15 mouse cellular contexts compared by ENCODE assay signal in genomic region chr12:112578296-112579090, GRCm38 (mm10). TPM values are rescaled to one million over a fixed set of nuclear protein-coding genes. Genes with fewer than 3 reads are reported as not detected.
DNase-seq lines count a peak whose midpoint lies in the region; ATAC-seq and TF ChIP-seq lines count a peak whose summit lies in the region.
"Had no signal": no experiment of that assay in that cellular context is flagged by ENCODE, and none has a peak within 500 bp of the region (broad histone marks: within the 10 kb centered on the region; RNA-seq: fewer than 3 reads in every experiment).

No protein-coding gene starts in this region.

- DNase-seq in embryonic facial prominence, embryonic 14.5 days (ENCODE audit: low spot score) = peak; percentile 56
- no peak for DNase-seq in embryonic facial prominence, embryonic 10.5 days (ENCODE audit: low spot score)
- no peak for DNase-seq in kidney, postnatal 0 days (ENCODE audit: low spot score)
- no peak for DNase-seq in kidney, adult 8-10 months
- peak; percentile 92 for DNase-seq in NIH3T3 (ENCODE audit: low read depth)
- DNase-seq in layer of hippocampus, adult 9-10 months (ENCODE audit: low spot score) = no peak
- DNase-seq: gastrocnemius, postnatal 36 days; kidney, adult 9 months; spleen, adult 18-20 months; thymus, adult 2 months had no signal

- no peak overlapping the region for H3K4me3 ChIP-seq in embryonic facial prominence, embryonic 14.5 days (ENCODE audit: low read depth, low read length)
- no peak overlapping the region for H3K4me3 ChIP-seq in embryonic facial prominence, embryonic 10.5 days
- H3K4me3 ChIP-seq in kidney, postnatal 0 days (replicated peaks; ENCODE audit: low read depth, low read length) = no peak overlapping the region
- H3K4me3 ChIP-seq in liver, embryonic 12.5 days = no peak overlapping the region
- H3K4me3 ChIP-seq: forebrain, embryonic 12.5 days; hindbrain, embryonic 12.5 days had no signal

- no peak for ATAC-seq in embryonic facial prominence, embryonic 14.5 days (ENCODE audit: low read depth)
- 0 out of 2 replicates have a peak, but pooled peaks have one; percentile 23 for ATAC-seq in kidney, postnatal 0 days (replicated peaks; ENCODE audit: low FRiP score, low read depth)
- ATAC-seq in megakaryocyte progenitor cell, adult 5-6 weeks (replicated peaks; ENCODE audit: poor library complexity) = peak; percentile 32
- ATAC-seq in liver, embryonic 12.5 days = no peak

- 72% methylated on average over 6 of the region's 6 CpGs for WGBS in embryonic facial prominence, embryonic 14.5 days
- 76% methylated on average over 6 of the region's 6 CpGs for WGBS in embryonic facial prominence, embryonic 10.5 days
- WGBS in kidney, postnatal 0 days = 67% methylated on average over 6 of the region's 6 CpGs
- 58% methylated on average over 6 of the region's 6 CpGs for WGBS in liver, embryonic 12.5 days (ENCODE audit: insufficient replicate concordance)

- H3K9me3 ChIP-seq in embryonic facial prominence, embryonic 14.5 days (ENCODE audit: control insufficient read depth, low read length) = no peaks in the 10 kb centered on the region; the same call in 1 of the 2 replicates
- no peaks in the 10 kb centered on the region for H3K9me3 ChIP-seq in embryonic facial prominence, embryonic 10.5 days
- no peaks in the 10 kb centered on the region for H3K9me3 ChIP-seq in kidney, postnatal 0 days (replicated peaks; ENCODE audit: low read length)
- H3K9me3 ChIP-seq in liver, embryonic 12.5 days (replicated peaks) = no peaks in the 10 kb centered on the region
- H3K9me3 ChIP-seq: forebrain, embryonic 12.5 days; hindbrain, embryonic 12.5 days had no signal

- H3K36me3 ChIP-seq in embryonic facial prominence, embryonic 14.5 days (ENCODE audit: control insufficient read depth, insufficient read depth, low read length) = no peaks in the 10 kb centered on the region
- no peaks in the 10 kb centered on the region for H3K36me3 ChIP-seq in embryonic facial prominence, embryonic 10.5 days (replicated peaks)
- no peaks in the 10 kb centered on the region for H3K36me3 ChIP-seq in kidney, postnatal 0 days (ENCODE audit: insufficient read depth, low read length)
- no peaks in the 10 kb centered on the region for H3K36me3 ChIP-seq in liver, embryonic 12.5 days
- H3K36me3 ChIP-seq: forebrain, embryonic 12.5 days; hindbrain, embryonic 12.5 days had no signal

- no peaks in the 10 kb centered on the region for H3K27me3 ChIP-seq in embryonic facial prominence, embryonic 14.5 days (replicated peaks; ENCODE audit: control insufficient read depth, insufficient read depth, low read length)
- peaks cover 3% of the 10 kb centered on the region; the same call in 1 of the 2 replicates for H3K27me3 ChIP-seq in embryonic facial prominence, embryonic 10.5 days (replicated peaks; ENCODE audit: low read depth, poor library complexity, severe bottlenecking)
- no peaks in the 10 kb centered on the region for H3K27me3 ChIP-seq in kidney, postnatal 0 days (ENCODE audit: insufficient read depth, low read length)
- 0 out of 2 replicates have a peak, but pooled peaks cover 5% of the 10 kb centered on the region for H3K27me3 ChIP-seq in liver, embryonic 12.5 days (replicated peaks)
- H3K27me3 ChIP-seq: hindbrain, embryonic 12.5 days had no signal

- H3K9ac ChIP-seq in embryonic facial prominence, embryonic 14.5 days (ENCODE audit: low read depth, low read length) = no peak overlapping the region
- H3K9ac ChIP-seq in kidney, postnatal 0 days (ENCODE audit: low read depth, low read length) = no peak overlapping the region
- H3K9ac ChIP-seq in liver, embryonic 12.5 days = no peak overlapping the region
- H3K9ac ChIP-seq: forebrain, embryonic 12.5 days; hindbrain, embryonic 12.5 days had no signal

- no peak overlapping the region for H3K4me2 ChIP-seq in embryonic facial prominence, embryonic 14.5 days (ENCODE audit: low read depth, low read length)
- no peak overlapping the region for H3K4me2 ChIP-seq in kidney, postnatal 0 days (ENCODE audit: low read length)
- no peak overlapping the region for H3K4me2 ChIP-seq in liver, embryonic 12.5 days
- H3K4me2 ChIP-seq: forebrain, embryonic 12.5 days; hindbrain, embryonic 12.5 days; liver, embryonic 11.5 days had no signal

- peaks cover 21% of the 10 kb centered on the region for H3K4me1 ChIP-seq in embryonic facial prominence, embryonic 14.5 days (ENCODE audit: control insufficient read depth, insufficient read depth, low read length)
- peaks cover 33% of the 10 kb centered on the region for H3K4me1 ChIP-seq in embryonic facial prominence, embryonic 10.5 days
- peaks cover 22% of the 10 kb centered on the region for H3K4me1 ChIP-seq in kidney, postnatal 0 days (replicated peaks; ENCODE audit: insufficient read depth, low read length)
- H3K4me1 ChIP-seq in liver, embryonic 12.5 days = peaks cover 44% of the 10 kb centered on the region

- no peak overlapping the region for H3K27ac ChIP-seq in embryonic facial prominence, embryonic 14.5 days (replicated peaks; ENCODE audit: low read depth, low read length)
- H3K27ac ChIP-seq in embryonic facial prominence, embryonic 10.5 days (replicated peaks) = no peak overlapping the region
- H3K27ac ChIP-seq in kidney, postnatal 0 days = peak overlapping the region; percentile 47
- H3K27ac ChIP-seq in liver, embryonic 12.5 days = no peak overlapping the region
- H3K27ac ChIP-seq: forebrain, embryonic 12.5 days; hindbrain, embryonic 12.5 days had no signal

- TF ChIP-seq CTCF in kidney, postnatal 0 days (IDR thresholded peaks at IDR 0.05; ENCODE audit: low read depth) = no peak

RNA-seq across cellular contexts. Expression of gene Inf2, which starts 10.1 kb away (rescaled TPM):
- polyA plus RNA-seq in embryonic facial prominence, embryonic 14.5 days (2014; fragmentation: Nextera tagmentation; extraction: Ambion mirVana) = 6.4 and 8.1 TPM in 2 replicates
- polyA plus RNA-seq in embryonic facial prominence, embryonic 10.5 days (2016; fragmentation: Nextera tagmentation; extraction: Ambion mirVana) = 1.5 and 1.7 TPM in 2 replicates
- 2.5 and 3.8 TPM in 2 replicates for polyA plus RNA-seq in kidney, postnatal 0 days (2015; fragmentation: Nextera tagmentation; extraction: Ambion mirVana)
- 11.0 and 13.6 TPM in 2 replicates for total RNA-seq in megakaryocyte progenitor cell, adult 5-6 weeks (2015)
- 4.8 and 7.1 TPM in 2 replicates for total RNA-seq in megakaryocyte progenitor cell, adult 5-6 weeks (2017)
- polyA plus RNA-seq in liver, embryonic 12.5 days (2016; fragmentation: Nextera tagmentation; extraction: Ambion mirVana) = 2.2 and 2.7 TPM in 2 replicates

RNA-seq across cellular contexts. Expression of gene Adssl1, which starts 41.4 kb away (rescaled TPM):
- 23.2 and 26.5 TPM in 2 replicates for polyA plus RNA-seq in embryonic facial prominence, embryonic 14.5 days (2014; fragmentation: Nextera tagmentation; extraction: Ambion mirVana)
- polyA plus RNA-seq in embryonic facial prominence, embryonic 10.5 days (2016; fragmentation: Nextera tagmentation; extraction: Ambion mirVana) = 4.0 and 4.3 TPM in 2 replicates
- polyA plus RNA-seq in kidney, postnatal 0 days (2015; fragmentation: Nextera tagmentation; extraction: Ambion mirVana) = 13.4 and 14.5 TPM in 2 replicates
- 113 and 131 TPM in 2 replicates for total RNA-seq in megakaryocyte progenitor cell, adult 5-6 weeks (2015)
- 113 and 126 TPM in 2 replicates for total RNA-seq in megakaryocyte progenitor cell, adult 5-6 weeks (2017)
- 5.2 and 5.6 TPM in 2 replicates for polyA plus RNA-seq in liver, embryonic 12.5 days (2016; fragmentation: Nextera tagmentation; extraction: Ambion mirVana)

Comparison
In these comparisons a context has a peak if more than half of its experiments do, and no peak if none do; other contexts are left out.
1. DNase-seq: peak in embryonic facial prominence, embryonic 14.5 days (single experiment) and NIH3T3 (single experiment); none in embryonic facial prominence, embryonic 10.5 days (single experiment), kidney, postnatal 0 days (single experiment), kidney, adult 8-10 months (0 of 2) and layer of hippocampus, adult 9-10 months (single experiment).
2. ATAC-seq: peak in kidney, postnatal 0 days (single experiment) and megakaryocyte progenitor cell, adult 5-6 weeks (single experiment); none in embryonic facial prominence, embryonic 14.5 days (single experiment) and liver, embryonic 12.5 days (single experiment).